In the genomic region with DNA sequence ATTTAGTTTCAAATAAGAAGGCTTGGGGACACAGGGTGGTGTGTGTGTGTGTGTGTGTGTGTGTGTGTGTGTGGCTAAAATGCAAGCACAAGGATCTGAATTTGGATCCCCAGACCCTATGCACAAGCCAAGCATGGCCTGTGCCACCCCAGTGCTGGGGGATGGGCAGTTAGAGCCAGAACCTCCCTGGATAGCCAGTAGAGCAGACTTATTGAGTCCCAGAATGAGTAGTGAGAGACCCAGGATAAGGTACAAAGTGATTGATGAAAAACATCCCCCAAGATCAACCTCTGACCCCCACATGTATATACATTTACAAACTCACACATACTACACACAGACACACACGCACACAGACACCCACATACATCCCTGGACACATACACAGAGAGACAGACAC, we compare ENCODE assay signal across 26 mouse cellular contexts.
"Had no signal": no experiment of that assay in that cellular context is flagged by ENCODE, and none has a peak within 500 bp of the region (broad histone marks: within the 10 kb centered on the region; RNA-seq: fewer than 3 reads in every experiment).

No protein-coding gene starts in this region.

- H3K27ac ChIP-seq: gastrocnemius, adult 2 months; heart, embryonic 10.5 days; hindbrain, embryonic 10.5 days; hindbrain, embryonic 12.5 days; hindbrain, embryonic 14.5 days; intestine, embryonic 15.5 days; kidney, embryonic 15.5 days; kidney, postnatal 0 days; left cerebral cortex, adult 2 months; limb, embryonic 10.5 days; limb, embryonic 12.5 days; liver, embryonic 12.5 days had no signal

- H3K36me3 ChIP-seq: heart, embryonic 10.5 days; heart, embryonic 12.5 days; hindbrain, embryonic 10.5 days; hindbrain, embryonic 12.5 days; intestine, embryonic 15.5 days; kidney, embryonic 15.5 days; limb, embryonic 10.5 days; limb, embryonic 12.5 days; liver, embryonic 12.5 days had no signal

- H3K9me3 ChIP-seq: heart, embryonic 10.5 days; heart, embryonic 12.5 days; hindbrain, embryonic 10.5 days; hindbrain, embryonic 12.5 days; intestine, embryonic 15.5 days; kidney, embryonic 15.5 days; limb, embryonic 10.5 days; limb, embryonic 12.5 days; liver, embryonic 12.5 days had no signal

- H3K4me3 ChIP-seq: gastrocnemius, adult 2 months; heart, embryonic 10.5 days; heart, embryonic 12.5 days; hindbrain, embryonic 10.5 days; hindbrain, embryonic 12.5 days; intestine, embryonic 15.5 days; kidney, embryonic 15.5 days; left cerebral cortex, adult 2 months; limb, embryonic 10.5 days; limb, embryonic 12.5 days; liver, embryonic 12.5 days had no signal

- DNase-seq: gastrocnemius, adult 2 months; gastrocnemius, postnatal 10 days; gastrocnemius, postnatal 25 days; heart, adult 18-20 months; heart, postnatal 10 days; heart, postnatal 4 days; kidney, adult 18-20 months; kidney, adult 9 months; kidney, postnatal 14 days; kidney, postnatal 36 days; layer of hippocampus, adult 9-11 months; liver had no signal

- H3K4me2 ChIP-seq: heart, embryonic 12.5 days; hindbrain, embryonic 12.5 days; hindbrain, embryonic 14.5 days; intestine, embryonic 15.5 days; kidney, embryonic 15.5 days; limb, embryonic 12.5 days; liver, embryonic 12.5 days had no signal

- H3K9ac ChIP-seq: heart, embryonic 12.5 days; hindbrain, embryonic 12.5 days; hindbrain, embryonic 14.5 days; intestine, embryonic 15.5 days; kidney, embryonic 15.5 days; limb, embryonic 12.5 days; liver, embryonic 12.5 days had no signal

- H3K27me3 ChIP-seq: heart, embryonic 12.5 days; hindbrain, embryonic 12.5 days; intestine, embryonic 15.5 days; kidney, embryonic 15.5 days; limb, embryonic 12.5 days; liver, embryonic 12.5 days had no signal

- H3K4me1 ChIP-seq: hindbrain, embryonic 12.5 days had no signal

- ATAC-seq: hindbrain, embryonic 16.5 days; intestine, embryonic 15.5 days; intestine, postnatal 0 days; liver, embryonic 12.5 days had no signal
